Mouse (Mus musculus) v-Abl transformed pro-B cells (cell line): Measurements from ENCODE around the gene Cttnbp2.

Source experiments
- in situ Hi-C, 2 experiments: fragments of 400-800 bp; cut with MboI; formaldehyde crosslinking; loops; one replicate each; pipeline ENCODE4 v1.15.1; 2025; ENCODE audit not compliant: unreplicated experiment in 2 of 2

Cttnbp2 gene

GRCm38 (mm10) chr6:18344272-18344671 is 170.4 kb downstream of the Cttnbp2 start:
- in situ Hi-C loops = no loop called here

- in situ Hi-C loops = no loop called here
Observed at GRCm38 (mm10) chr6:18338307-18338706, 176.3 kb downstream of the Cttnbp2 start.

DNA sequence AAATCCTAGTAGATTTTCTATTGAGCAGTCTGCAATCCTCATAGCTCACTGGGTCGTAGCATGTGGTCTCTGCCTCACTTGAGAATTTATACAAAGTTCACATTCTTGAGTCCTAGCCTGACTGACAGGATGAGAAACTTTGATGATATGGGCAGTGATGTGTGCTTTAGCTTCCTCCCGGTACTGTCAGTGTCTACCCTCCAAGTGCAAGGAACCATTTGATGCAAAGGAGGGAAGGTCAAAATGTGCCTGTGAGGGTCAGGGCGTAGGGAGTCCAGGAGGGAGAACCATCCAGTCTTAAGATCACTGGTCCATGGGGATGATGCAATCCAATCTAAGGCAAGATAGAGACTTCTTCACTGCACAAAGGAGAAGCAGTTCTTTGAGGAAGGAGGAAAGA is 179.2 kb downstream of the Cttnbp2 start:
- in situ Hi-C loops = no loop called here

DNA sequence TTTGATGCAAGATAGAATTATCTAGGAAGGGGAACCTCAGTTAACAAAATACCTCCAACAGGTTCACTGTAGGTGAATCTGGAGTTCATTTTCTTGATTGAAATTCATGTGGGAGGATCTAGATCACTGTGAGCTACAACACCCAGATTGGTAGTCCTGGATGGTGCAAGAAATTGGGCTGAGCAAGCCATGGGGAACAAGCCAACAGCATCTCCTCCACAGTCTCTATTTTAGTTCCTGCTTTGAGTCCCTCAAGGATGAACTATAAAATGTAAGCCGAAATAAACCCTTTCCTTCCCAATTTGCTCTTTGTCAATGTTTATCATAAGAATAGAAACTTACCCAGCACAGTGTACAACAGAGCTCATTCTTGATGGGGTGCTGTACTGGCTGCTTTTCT is 191.7 kb downstream of the Cttnbp2 start:
- in situ Hi-C loops = no loop called here
